Mouse (Mus musculus) heart, adult 2 months (tissue): Measurements from ENCODE around the gene Rarres2.

Source experiments
- CTCF ChIP-seq: fragments of 200-600 bp; IDR thresholded peaks from 2 replicates; pipeline ENCODE4 v1.8.1; 2022; ENCODE audit warnings: antibody characterized with exemption, mild to moderate bottlenecking, moderate library complexity
- EP300 ChIP-seq: fragments of 200-500 bp; IDR thresholded peaks from 2 replicates; pipeline ENCODE4 v1.6.1; 2011; ENCODE audit warnings: low read depth, low read length, control low read depth; ENCODE audit not compliant: insufficient read depth
- POLR2A ChIP-seq: fragments of 200-500 bp; IDR thresholded peaks from 2 replicates; pipeline ENCODE4 v1.6.1; 2011; ENCODE audit warnings: mild to moderate bottlenecking, low read depth, low read length, control low read depth; ENCODE audit not compliant: insufficient read depth

DNA sequence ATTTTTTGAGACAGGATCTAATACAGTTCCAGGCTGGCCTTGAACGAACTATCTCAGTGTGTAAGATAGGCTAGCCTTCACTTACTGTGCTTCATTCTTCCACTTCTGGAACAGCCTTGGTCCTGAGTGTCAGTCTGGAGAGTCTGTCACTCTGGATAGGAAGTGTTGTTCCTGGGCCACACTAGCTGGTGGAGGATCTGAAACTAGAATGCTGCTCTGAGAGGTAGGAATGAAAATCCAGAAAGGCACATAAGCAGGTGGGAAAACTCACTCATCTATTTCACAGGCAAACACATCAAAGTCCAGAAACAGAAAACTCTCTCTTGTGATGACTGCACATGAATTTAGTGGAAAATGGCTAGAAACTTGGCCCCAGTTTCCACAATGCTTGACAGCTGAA is 28.0 kb upstream of the Rarres2 start:
- TF ChIP-seq CTCF: no peak
- no peak for TF ChIP-seq POLR2A
- TF ChIP-seq EP300: no peak
